Mouse (Mus musculus) megakaryocyte, embryonic 14.5 days (primary cell): ENCODE measurements around the gene Tmem136. TPM values are rescaled to one million over a fixed set of nuclear protein-coding genes. Genes with fewer than 3 reads are reported as not detected.

Experiments
- H3K27me3 ChIP-seq: replicated peaks from 2 replicates; pipeline ENCODE3; 2012; ENCODE audit warnings: inconsistent platforms
- H3K36me3 ChIP-seq: replicated peaks from 2 replicates; pipeline ENCODE3; 2012; ENCODE audit warnings: low read length, inconsistent platforms, mixed read lengths
- H3K4me1 ChIP-seq: 2 replicates; pipeline ENCODE4 v1.6.1; 2012; ENCODE audit warnings: inconsistent platforms
- H3K4me3 ChIP-seq: replicated peaks from 2 replicates; pipeline ENCODE3; 2012; ENCODE audit warnings: moderate library complexity, mild to moderate bottlenecking, inconsistent platforms
- H3K9me3 ChIP-seq: 2 replicates; pipeline ENCODE4 v1.6.1; 2012; ENCODE audit warnings: inconsistent platforms
- FLI1 ChIP-seq: IDR thresholded peaks from 2 replicates; pipeline ENCODE4 v1.6.1; 2012; ENCODE audit warnings: low read length, inconsistent platforms, mixed read lengths
- GATA1 ChIP-seq: IDR thresholded peaks from 3 replicates; pipeline ENCODE4 v1.6.1; 2012; ENCODE audit warnings: mixed read lengths, low read length, inconsistent platforms, borderline replicate concordance
- polyA plus RNA-seq: library from polyadenylated mRNA; stranded (reverse); fragments of >175 nt; gene quantifications from 2 replicates; pipeline ENCODE4 v1.2.3, GENCODE M21; 2012; ENCODE audit warnings: low replicate concordance; ENCODE audit not compliant: insufficient read depth

Tmem136 gene
- polyA plus RNA-seq, 1 experiment: not detected

DNA sequence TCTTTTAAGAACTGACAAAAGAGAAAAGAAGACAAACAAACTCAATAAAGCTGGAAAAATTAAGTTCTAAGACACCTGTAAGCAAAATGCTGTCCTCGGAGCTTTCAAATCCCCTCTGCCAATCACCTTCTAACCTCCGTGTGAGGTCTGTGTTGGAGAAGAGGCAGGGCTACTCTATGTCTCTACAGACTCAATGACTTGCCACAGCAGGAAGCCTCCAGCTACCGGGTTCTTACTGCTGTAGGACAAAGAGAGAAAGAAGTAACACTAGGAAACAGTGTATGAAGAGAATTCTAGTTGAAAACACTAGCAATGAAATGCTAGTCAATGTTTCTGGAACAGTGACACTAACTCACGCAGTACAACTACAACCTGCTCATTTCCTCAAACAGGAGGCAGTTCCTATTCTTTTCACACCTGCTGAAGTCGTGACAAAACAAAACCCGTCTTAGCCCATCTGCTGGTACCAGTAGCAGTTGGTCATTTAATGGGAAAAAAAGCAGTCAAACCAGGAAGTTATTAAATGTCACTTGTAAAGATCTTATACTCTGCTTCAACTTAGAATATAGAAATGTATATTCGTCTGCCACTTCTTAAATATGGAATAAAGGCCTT lies 32.8 kb downstream of the Tmem136 start:
- Histone ChIP-seq H3K27me3 (peaks cover 16% of the 10 kb centered on the region), H3K36me3 (no peaks in the 10 kb centered on the region), H3K9me3 (no peaks in the 10 kb centered on the region), H3K4me3 (no peak overlapping the region), H3K4me1 (no peaks in the 10 kb centered on the region; the same call in 1 of the 2 replicates)
- TF ChIP-seq GATA1 (no peak), FLI1 (no peak)

DNA sequence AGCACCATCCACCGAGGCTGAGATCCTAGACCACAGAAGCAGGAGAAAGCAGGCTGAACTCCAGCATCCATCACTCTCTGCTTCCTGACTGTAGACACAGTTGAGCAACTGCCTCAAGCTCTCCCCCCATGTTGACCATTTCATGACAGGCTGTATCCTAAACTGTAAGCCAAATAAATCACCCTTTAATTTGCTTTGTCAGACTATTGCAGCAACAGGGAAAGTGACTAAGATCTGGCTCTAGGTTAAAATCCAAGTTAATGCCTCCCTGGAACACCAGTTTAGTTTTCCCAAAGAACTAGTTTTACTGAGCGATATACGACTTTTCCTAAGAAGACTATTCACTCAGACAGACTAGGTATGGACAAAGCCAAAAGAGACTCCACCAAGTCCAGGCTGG lies 37.7 kb downstream of the Tmem136 start:
- Histone ChIP-seq H3K9me3 (no peaks in the 10 kb centered on the region), H3K36me3 (no peaks in the 10 kb centered on the region), H3K4me3 (no peak overlapping the region), H3K27me3 (peaks cover 9% of the 10 kb centered on the region), H3K4me1 (peaks cover 14% of the 10 kb centered on the region; the same call in 1 of the 2 replicates)
- TF ChIP-seq FLI1: no peak
- no peak for TF ChIP-seq GATA1

DNA sequence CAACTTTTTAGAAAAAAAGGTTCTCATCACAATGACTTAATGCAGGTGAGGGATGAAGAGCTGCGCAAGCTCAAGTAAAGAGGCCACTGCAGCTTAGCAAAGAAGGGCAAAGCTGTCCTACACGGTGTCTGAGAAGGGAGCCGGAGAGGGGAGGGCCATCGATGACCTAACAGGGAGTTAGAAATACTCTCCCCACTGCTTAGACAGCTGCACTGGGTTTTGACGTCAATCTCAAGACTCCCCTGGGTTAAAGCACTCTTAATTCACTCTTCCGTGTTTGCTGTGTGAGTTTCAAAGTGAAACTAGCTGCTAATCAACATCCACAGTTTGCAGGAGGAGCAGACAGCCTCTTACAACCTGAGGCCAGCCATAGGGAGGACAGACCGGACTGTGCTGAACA lies 40.2 kb downstream of the Tmem136 start:
- no peaks in the 10 kb centered on the region for H3K9me3 ChIP-seq
- no peak for TF ChIP-seq GATA1
- TF ChIP-seq FLI1: no peak
- H3K36me3 ChIP-seq: no peaks in the 10 kb centered on the region
- peaks cover 10% of the 10 kb centered on the region for H3K27me3 ChIP-seq
- no peak overlapping the region for H3K4me3 ChIP-seq
- H3K4me1 ChIP-seq: peaks cover 18% of the 10 kb centered on the region; the same call in 1 of the 2 replicates

DNA sequence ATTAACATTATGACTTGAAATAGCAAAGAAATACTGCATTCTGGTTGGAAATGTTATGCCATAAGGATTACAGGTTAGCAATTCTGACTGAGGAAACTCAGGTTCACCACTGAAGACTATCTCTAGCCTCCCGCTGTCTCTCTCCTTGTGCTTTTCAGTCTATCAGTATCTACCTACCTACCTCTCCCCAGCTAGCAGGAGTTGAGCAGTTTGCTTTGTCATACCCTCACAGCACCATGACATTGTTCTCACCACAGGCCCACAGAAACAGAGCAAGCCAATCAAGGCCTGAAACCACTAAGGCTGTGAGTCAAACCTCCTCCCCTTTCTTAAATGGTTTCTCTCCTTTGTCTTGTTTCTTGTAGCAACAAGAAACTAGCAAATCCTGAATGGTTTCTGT lies 41.8 kb downstream of the Tmem136 start:
- no peaks in the 10 kb centered on the region for H3K9me3 ChIP-seq

DNA sequence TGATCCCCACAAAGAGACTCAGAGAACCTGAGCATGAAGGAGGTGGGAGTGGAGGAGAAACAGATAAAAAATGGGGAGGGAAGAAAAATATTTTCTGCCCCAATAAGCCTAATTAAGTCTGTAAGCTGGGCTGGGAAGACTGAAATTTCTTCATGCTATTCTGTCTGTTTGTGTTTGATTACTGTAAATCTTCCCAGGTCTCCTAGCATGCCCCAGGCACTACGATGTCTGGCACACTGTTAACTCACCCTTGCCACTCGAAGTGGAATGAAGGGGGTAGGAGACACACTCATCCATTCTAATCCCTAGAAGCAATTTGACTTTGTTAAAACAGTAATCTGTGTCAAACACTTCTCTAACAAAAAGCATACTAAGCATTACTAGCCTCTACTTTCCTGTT lies 44.6 kb downstream of the Tmem136 start:
- TF ChIP-seq GATA1 (no peak), FLI1 (no peak)
- Histone ChIP-seq H3K9me3 (no peaks in the 10 kb centered on the region), H3K27me3 (peaks cover 10% of the 10 kb centered on the region), H3K36me3 (no peaks in the 10 kb centered on the region), H3K4me3 (no peak overlapping the region), H3K4me1 (peaks cover 20% of the 10 kb centered on the region; the same call in 1 of the 2 replicates)

More for the DNA sequence above, 41.8 kb downstream of the Tmem136 start:
- Histone ChIP-seq H3K27me3 (peaks cover 8% of the 10 kb centered on the region), H3K4me3 (no peak overlapping the region), H3K4me1 (peaks cover 20% of the 10 kb centered on the region; the same call in 1 of the 2 replicates), H3K36me3 (no peaks in the 10 kb centered on the region)
- TF ChIP-seq FLI1 (no peak), GATA1 (no peak)

DNA sequence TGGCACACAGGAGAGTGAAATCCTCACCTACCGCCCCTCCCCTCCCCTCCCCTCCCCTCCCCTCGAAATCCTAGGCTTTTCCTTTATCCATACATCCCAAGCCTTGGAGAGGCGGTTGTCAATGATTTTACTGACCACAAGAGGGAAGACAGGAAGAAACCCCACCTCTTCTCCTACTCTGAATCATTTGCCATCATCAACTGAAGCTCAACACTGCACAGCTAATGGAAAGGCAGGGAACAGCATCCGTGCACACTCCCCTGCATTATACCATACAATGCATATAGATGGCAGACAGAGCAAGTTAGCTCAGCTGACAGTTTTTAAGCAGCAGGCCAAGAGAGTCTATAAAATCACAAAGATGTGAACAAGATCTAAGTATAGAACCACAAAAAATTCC lies 45.2 kb downstream of the Tmem136 start:
- TF ChIP-seq GATA1 (no peak), FLI1 (no peak)
- Histone ChIP-seq H3K36me3 (no peaks in the 10 kb centered on the region), H3K4me1 (peaks cover 17% of the 10 kb centered on the region; the same call in 1 of the 2 replicates), H3K27me3 (peaks cover 10% of the 10 kb centered on the region), H3K9me3 (no peaks in the 10 kb centered on the region), H3K4me3 (no peak overlapping the region)

DNA sequence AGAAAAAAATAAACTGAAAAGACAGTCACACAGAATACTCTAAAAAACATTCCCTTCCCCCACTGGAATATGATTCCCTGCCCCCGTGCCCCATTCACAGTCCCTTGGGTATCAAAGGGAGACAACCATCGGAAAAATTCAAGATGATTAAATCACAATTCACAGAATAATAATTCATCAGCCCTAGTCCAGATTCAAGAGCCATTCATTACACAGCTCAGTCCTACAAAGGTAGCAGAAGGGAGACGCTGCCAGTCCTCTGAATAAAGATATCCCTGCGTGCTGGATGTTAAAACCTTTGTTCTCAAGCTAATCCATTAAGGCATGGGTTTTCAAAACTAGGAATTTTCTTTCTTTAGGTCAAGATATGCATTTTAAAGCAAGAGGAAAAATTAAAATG lies 45.8 kb downstream of the Tmem136 start:
- H3K27me3 ChIP-seq: peaks cover 10% of the 10 kb centered on the region
- H3K4me1 ChIP-seq: peaks cover 15% of the 10 kb centered on the region; the same call in 1 of the 2 replicates
- TF ChIP-seq FLI1 (no peak), GATA1 (no peak)
- no peaks in the 10 kb centered on the region for H3K9me3 ChIP-seq
- no peaks in the 10 kb centered on the region for H3K36me3 ChIP-seq
- no peak overlapping the region for H3K4me3 ChIP-seq

DNA sequence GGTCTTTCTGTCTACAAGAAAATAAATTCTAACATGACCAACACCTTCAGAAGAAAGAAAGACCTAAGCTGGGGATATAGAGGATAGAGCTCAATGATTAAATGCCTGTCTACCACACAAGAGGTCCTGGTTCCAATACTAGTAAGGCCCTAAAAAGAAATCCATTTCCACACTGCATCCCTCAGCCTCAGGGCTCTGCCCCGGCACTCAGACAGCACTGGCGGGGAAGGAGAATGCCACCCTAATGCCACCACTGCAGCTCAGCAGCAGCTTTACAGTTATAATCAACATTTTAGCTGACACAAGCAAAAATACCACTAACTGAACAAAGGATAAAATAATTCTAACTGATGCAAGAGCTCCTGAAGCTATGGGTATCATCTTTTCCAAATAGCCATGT lies 46.2 kb downstream of the Tmem136 start:
- no peaks in the 10 kb centered on the region for H3K9me3 ChIP-seq
- H3K4me3 ChIP-seq: no peak overlapping the region
- no peaks in the 10 kb centered on the region for H3K36me3 ChIP-seq
- no peak for TF ChIP-seq GATA1
- TF ChIP-seq FLI1: no peak
- H3K27me3 ChIP-seq: peaks cover 6% of the 10 kb centered on the region
- H3K4me1 ChIP-seq: peaks cover 13% of the 10 kb centered on the region; the same call in 1 of the 2 replicates

DNA sequence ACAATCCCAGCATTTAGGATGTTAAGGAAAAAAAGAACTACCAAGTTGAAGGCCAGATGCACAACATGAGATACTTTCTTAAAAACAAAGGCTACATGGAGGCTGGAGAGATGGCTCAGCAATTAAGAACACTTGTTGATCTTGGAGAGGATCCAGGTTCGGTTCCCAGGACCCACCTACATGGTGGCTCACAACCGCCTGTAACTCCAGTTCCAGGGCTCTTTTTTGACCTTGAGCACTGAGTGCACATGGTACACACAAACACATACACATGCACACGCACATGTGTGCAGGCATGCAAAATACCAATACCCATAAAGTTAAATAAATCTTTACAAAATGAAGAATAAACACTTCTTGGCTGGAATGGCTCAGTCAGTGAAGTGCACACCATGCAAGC lies 48.5 kb downstream of the Tmem136 start:
- H3K4me1 ChIP-seq: peaks cover 6% of the 10 kb centered on the region; the same call in 1 of the 2 replicates
- H3K4me3 ChIP-seq: no peak overlapping the region
- H3K9me3 ChIP-seq: no peaks in the 10 kb centered on the region
- peaks cover 2% of the 10 kb centered on the region for H3K27me3 ChIP-seq
- no peaks in the 10 kb centered on the region for H3K36me3 ChIP-seq
- TF ChIP-seq GATA1 (no peak), FLI1 (no peak)

DNA sequence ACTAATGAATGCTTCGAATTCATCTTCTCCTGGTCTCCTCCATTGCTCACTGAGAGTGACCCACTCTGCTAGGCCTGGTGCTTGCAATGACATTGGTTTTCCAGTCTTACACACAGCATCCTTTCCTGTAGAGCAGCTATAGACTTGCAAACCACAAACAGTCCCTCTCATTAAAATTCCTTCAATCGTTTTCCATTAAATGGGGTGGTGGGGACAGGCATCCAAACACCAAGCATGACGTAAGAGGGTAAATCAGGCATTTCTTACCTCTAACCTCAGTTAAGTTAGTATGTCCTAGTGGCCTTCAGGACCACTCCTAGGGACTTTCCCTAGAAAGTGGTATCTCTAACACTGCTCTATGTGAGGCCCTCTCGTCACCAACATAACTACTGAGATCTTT lies 51.1 kb downstream of the Tmem136 start:
- H3K9me3 ChIP-seq: no peaks in the 10 kb centered on the region
- H3K4me3 ChIP-seq: no peak overlapping the region
- peaks cover 3% of the 10 kb centered on the region; the same call in 1 of the 2 replicates for H3K4me1 ChIP-seq
- TF ChIP-seq FLI1 (no peak), GATA1 (no peak)
- H3K36me3 ChIP-seq: no peaks in the 10 kb centered on the region
- H3K27me3 ChIP-seq: peaks cover 2% of the 10 kb centered on the region

DNA sequence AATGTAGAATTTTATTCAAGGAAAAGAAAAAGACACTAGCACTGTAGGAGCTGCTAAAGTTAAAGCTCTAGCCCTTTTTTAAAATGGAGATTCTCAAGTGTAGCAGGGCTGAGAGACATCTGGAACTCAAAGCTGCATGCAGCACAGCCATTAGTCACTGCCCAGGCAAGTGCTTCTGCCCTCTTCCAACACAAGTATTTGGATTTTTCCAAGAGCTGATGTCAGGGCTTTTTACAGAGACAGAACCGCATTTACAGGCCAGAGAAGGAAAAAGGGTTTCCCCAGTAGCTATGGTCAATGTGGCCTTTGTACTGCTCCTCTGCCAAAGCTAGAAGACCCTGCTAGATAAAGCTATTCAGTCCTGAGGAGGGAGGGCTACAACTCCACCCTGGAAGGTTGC lies 54.8 kb downstream of the Tmem136 start:
- H3K36me3 ChIP-seq: no peaks in the 10 kb centered on the region
- TF ChIP-seq GATA1: no peak
- no peak for TF ChIP-seq FLI1
- H3K27me3 ChIP-seq: no peaks in the 10 kb centered on the region
- peaks cover 3% of the 10 kb centered on the region; the same call in 1 of the 2 replicates for H3K4me1 ChIP-seq
- no peak overlapping the region for H3K4me3 ChIP-seq
- H3K9me3 ChIP-seq: no peaks in the 10 kb centered on the region

Other genes starting within 250 kb of the Tmem136 start
- 0.17 TPM in 1 of 2 replicates, not detected in the other for gene Grik4, start 172.1 kb downstream of the Tmem136 start, polyA plus RNA-seq
- 0.16 and 2.4 TPM in 2 replicates for gene Arhgef12, start 9.3 kb downstream of the Tmem136 start, polyA plus RNA-seq
- 1.3 TPM in 1 of 2 replicates, not detected in the other for gene Pou2f3, start 93.8 kb upstream of the Tmem136 start, polyA plus RNA-seq
- 8.2 TPM in 1 of 2 replicates, not detected in the other for gene Oaf, start 123.3 kb upstream of the Tmem136 start, polyA plus RNA-seq
- gene Trim29, start 194.3 kb upstream of the Tmem136 start, polyA plus RNA-seq: 0.18 TPM in 1 of 2 replicates, not detected in the other